Mouse (Mus musculus): Measurements from ENCODE around the gene Sp3. TPM values are rescaled to one million over a fixed set of nuclear protein-coding genes. Genes with fewer than 3 reads are reported as not detected.

Gene Sp3
- polyA plus RNA-seq, 1 experiment from 2014 or later = 72.3 TPM

- no peaks in the 10 kb centered on the region for H3K27me3 ChIP-seq (ENCODE audit: insufficient read depth, low read length)
- H3K4me1 ChIP-seq (ENCODE audit: insufficient read depth) = no peaks in the 10 kb centered on the region
- H3K9ac ChIP-seq = no peak overlapping the region
- H3K4me3 ChIP-seq (ENCODE audit: low read depth, low read length) = no peak overlapping the region
- DNase-seq (peak; percentile 57), ATAC-seq (ENCODE audit: insufficient read depth) (0 out of 2 replicates have a peak, but pooled peaks have one; percentile 35)
- H3K4me2 ChIP-seq = no peak overlapping the region
- H3K9me3 ChIP-seq (ENCODE audit: low read depth, low read length) = peaks cover 4% of the 10 kb centered on the region; the same call in 1 of the 2 replicates
- H3K36me3 ChIP-seq (ENCODE audit: insufficient read depth) = no peaks in the 10 kb centered on the region
- H3K27ac ChIP-seq (ENCODE audit: low read depth) = peak overlapping the region; percentile 42; the same call in 1 of the 2 replicates
- no peak for TF ChIP-seq CTCF (IDR thresholded peaks at IDR 0.05; ENCODE audit: low read depth)
- 56% methylated on average over 2 of the region's 2 CpGs for WGBS
These were observed 81.4 kb downstream of the Sp3 start for GRCm38 (mm10) chr2:72898782-72899305.

DNA sequence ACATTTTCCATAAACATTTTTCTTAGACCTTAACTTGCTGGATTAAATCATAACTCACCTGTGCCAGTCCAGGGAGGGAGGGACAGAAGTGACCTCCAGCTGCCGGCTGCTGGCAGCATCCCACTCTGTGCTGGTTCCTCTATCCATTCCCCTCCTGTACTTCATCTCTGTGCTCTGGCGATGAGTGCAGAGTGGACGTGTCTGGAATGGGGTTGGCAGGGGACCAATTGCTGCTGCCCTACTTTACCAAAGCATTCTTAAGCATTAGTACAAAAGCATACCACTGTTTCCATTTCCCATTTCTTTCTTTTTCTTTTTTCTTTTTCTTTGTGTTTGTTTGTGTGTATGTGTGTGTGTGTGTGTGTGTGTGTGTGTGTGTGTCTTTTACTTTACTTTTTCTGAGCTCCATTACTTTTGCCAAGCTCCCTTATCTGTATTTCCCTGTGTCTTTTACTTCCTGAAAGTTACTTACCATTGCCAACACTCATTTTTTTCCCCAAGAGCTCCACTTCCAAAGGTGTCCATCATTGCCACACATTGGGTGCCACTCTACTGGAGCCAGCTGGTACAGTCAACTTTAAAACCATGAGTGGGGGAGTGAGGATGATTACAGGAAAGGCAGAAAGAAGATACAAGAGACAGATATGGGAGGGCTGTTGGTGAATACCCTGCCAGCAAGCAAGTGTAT, 82.0 kb downstream of the Sp3 start:
- H3K9ac ChIP-seq = no peak overlapping the region
- DNase-seq = peak; percentile 78
- H3K4me3 ChIP-seq (ENCODE audit: low read depth, low read length) = no peak overlapping the region
- H3K4me2 ChIP-seq = no peak overlapping the region
- no peaks in the 10 kb centered on the region for H3K36me3 ChIP-seq (ENCODE audit: insufficient read depth)
- ATAC-seq (ENCODE audit: insufficient read depth) = peak; percentile 66
- no peaks in the 10 kb centered on the region for H3K27me3 ChIP-seq (ENCODE audit: insufficient read depth, low read length)
- no peaks in the 10 kb centered on the region for H3K4me1 ChIP-seq (ENCODE audit: insufficient read depth)
- peak overlapping the region; percentile 42; the same call in 1 of the 2 replicates for H3K27ac ChIP-seq (ENCODE audit: low read depth)
- peaks cover 4% of the 10 kb centered on the region; the same call in 1 of the 2 replicates for H3K9me3 ChIP-seq (ENCODE audit: low read depth, low read length)
- no peak for TF ChIP-seq CTCF (IDR thresholded peaks at IDR 0.05; ENCODE audit: low read depth)
- 48% methylated on average over 3 of the region's 3 CpGs for WGBS

- Histone ChIP-seq H3K4me3 (ENCODE audit: low read depth, low read length) (no peak overlapping the region), H3K4me2 (no peak overlapping the region), H3K9ac (no peak overlapping the region), H3K27me3 (ENCODE audit: insufficient read depth, low read length) (no peaks in the 10 kb centered on the region), H3K27ac (ENCODE audit: low read depth) (no peak overlapping the region), H3K36me3 (ENCODE audit: insufficient read depth) (no peaks in the 10 kb centered on the region), H3K9me3 (ENCODE audit: low read depth, low read length) (no peaks in the 10 kb centered on the region), H3K4me1 (ENCODE audit: insufficient read depth) (no peaks in the 10 kb centered on the region)
- ATAC-seq (ENCODE audit: insufficient read depth) (no peak), DNase-seq (peak; percentile 15)
- no peak for TF ChIP-seq CTCF (IDR thresholded peaks at IDR 0.05; ENCODE audit: low read depth)
These were observed 90.4 kb downstream of the Sp3 start for GRCm38 (mm10) chr2:72889806-72890205.

Small RNA genes lying within 50 kb of the gene (microRNA-seq; reads per million reads assigned to microRNA genes)
- gene Gm25960 (ENCODE audit: borderline number of aligned reads) = not detected

Other genes starting within 250 kb of the Sp3 start
- gene Gm11084, start 6.3 kb upstream of the Sp3 start, polyA plus RNA-seq (2014; fragmentation: Nextera tagmentation; extraction: Ambion mirVana) = not detected in 2 replicates
- 79.2 and 80.9 TPM in 2 replicates for gene Ola1, start 238.5 kb upstream of the Sp3 start, polyA plus RNA-seq (2014; fragmentation: Nextera tagmentation; extraction: Ambion mirVana)

All from lung, embryonic 14.5 days (tissue).